Mouse (Mus musculus): Measurements from ENCODE around the gene Snrpc.

DNA sequence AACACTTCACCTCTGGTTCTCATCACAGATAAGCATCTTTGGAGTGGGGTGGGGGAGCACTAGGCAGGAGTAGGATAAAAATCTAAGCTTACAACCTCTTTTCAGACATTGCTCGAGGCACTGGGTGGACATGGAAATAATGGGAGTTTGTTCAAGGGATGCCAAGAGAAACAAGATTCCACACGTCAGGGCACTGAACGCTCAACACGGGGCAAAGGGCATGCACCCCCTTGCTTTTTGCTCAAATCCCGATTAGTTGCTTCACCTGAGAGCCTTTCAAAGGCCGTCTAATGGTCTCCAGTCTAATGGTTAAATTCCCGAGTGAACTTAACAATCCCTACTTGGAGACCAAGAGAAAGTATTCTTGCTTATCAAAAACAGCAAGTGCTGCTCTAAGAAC is 18.9 kb upstream of the Snrpc start:
- TF ChIP-seq CTCF (IDR thresholded peaks at IDR 0.05; ENCODE audit: low read depth) (no peak), EP300 (IDR thresholded peaks at IDR 0.05; ENCODE audit: low read depth) (no peak)
